Mouse (Mus musculus) brown adipose tissue, adult 24 weeks (tissue): Measurements from ENCODE around the gene Pak1ip1. TPM values are rescaled to one million over a fixed set of nuclear protein-coding genes. Genes with fewer than 3 reads are reported as not detected.
A peak's percentile ranks its signal among the peaks of the same experiment; 100 is the strongest.

Experiments
- H3K27ac ChIP-seq: fragments of 200-500 bp; replicated peaks from 2 replicates; pipeline ENCODE4 v1.5.1; 2012; ENCODE audit warnings: low read depth, mild to moderate bottlenecking, low read length
- H3K4me1 ChIP-seq: fragments of 200-500 bp; 2 replicates; pipeline ENCODE4 v1.6.1; 2012; ENCODE audit warnings: low read length, mixed read lengths; ENCODE audit not compliant: control insufficient read depth, insufficient read depth, insufficient read length
- H3K4me3 ChIP-seq: fragments of 200-500 bp; 2 replicates; pipeline ENCODE4 v1.5.1; 2012; ENCODE audit warnings: low read depth, mild to moderate bottlenecking, low read length, moderate library complexity; ENCODE audit not compliant: insufficient read depth
- polyA plus RNA-seq: library from polyadenylated mRNA; stranded (reverse); fragments of >200 nt; gene quantifications from 2 replicates; pipeline ENCODE4 v1.2.4, GENCODE M21; 2012; ENCODE audit not compliant: missing spikeins, insufficient read depth, insufficient read length

The Pak1ip1 gene
- polyA plus RNA-seq, 1 experiment = 58.3 TPM

DNA sequence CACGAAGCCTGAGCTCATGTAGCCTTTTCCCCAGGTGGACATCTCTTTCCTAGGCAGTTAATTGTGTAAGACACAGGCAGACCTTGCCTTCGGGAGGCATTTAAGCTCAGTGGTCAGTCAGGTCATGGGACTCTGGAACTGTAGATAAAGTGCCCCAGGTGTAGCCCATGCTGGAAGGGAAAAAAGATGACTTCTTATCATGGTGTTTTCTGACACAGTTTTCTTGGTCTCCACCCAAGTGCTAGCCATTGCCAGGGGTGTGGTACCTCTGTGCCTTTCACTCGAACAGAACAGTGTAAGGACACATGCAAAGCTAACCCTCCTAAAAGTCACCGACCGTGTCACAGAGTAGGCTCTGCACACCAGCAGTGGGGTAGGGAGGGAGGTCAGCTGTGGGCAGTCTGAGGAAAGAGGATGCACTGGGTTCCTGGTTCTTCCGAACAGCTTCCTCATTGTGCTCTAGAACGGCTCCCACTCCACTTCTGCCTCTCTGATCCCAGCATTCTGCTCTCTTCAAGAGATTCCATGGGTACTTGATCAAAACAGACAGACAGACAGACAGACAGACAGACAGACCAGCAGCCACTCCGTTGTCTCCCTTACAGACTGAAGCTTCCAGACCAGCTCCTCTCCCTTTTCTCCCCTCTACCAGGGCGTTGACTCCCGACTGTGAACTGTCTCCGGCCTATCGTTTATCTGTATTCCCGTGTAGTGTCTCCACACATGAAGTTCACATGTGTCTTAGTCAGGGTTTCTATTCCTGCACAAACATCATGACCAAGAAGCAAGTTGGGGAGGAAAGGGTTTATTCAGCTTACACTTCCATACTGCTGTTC is 18.2 kb downstream of the Pak1ip1 start:
- Histone ChIP-seq H3K4me3 (no peak overlapping the region), H3K4me1 (peaks cover 23% of the 10 kb centered on the region), H3K27ac (peak overlapping the region; percentile 24; the same call in 1 of the 2 replicates)

DNA sequence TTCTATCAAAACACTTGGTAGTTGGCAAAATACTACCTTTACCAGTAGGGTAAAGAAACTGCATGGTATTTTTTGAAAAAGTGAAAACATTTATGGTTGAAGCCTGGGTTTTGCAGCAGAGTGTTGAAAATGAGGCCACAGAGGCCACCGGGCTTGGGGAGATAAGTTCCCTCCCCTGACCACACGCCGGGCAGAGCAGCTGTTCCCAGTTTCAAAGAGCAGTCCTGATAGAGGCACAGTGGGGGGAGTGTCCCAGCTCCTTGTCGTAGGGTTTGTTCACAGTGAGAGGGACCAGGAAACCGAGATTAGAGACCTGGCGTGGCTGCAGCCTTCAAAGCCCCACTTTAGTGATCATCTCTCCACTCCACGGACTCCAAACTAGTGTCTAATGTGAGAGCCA is 19.7 kb downstream of the Pak1ip1 start:
- peak overlapping the region; percentile 73 for H3K27ac ChIP-seq
- peaks cover 23% of the 10 kb centered on the region for H3K4me1 ChIP-seq
- no peak overlapping the region for H3K4me3 ChIP-seq

DNA sequence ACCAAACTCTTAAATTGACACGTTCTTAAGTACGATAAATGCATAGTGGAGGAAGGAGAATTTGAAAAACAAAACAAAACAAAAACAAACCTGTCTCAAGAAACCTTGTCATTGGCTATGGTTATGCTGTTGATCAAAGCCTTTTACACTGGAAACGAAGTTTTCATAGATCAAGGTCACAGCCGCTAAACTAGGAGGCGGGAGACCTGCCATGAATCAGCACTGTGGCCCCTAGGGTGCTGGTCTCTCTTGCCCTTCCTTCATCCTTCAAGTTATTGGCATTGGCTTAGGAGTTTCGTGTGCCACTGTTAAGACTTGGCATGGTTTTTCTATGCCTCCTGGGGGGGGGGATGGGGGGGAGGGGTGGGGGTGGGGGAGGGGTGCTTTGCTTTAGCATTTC is 20.8 kb downstream of the Pak1ip1 start:
- peaks cover 23% of the 10 kb centered on the region for H3K4me1 ChIP-seq
- peak overlapping the region; percentile 73 for H3K27ac ChIP-seq
- no peak overlapping the region for H3K4me3 ChIP-seq

DNA sequence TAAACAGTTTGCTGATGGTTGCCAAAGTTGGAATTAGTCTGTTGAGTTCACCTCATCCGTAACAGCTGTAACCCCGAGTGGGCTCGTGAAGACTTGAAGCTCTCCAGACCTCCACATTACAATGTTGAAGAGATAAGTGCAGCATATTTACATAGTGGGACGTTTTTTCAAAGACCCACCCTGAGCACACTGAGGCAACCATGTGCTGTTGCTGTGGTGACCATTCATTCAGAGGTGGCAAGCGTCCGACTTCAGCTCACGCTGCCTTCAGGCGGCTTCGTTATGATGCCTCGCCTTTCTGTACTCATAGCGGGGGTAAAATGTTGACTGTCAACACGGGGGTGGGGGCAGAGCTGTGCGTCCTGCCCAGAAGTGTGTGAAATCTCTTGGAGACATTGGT is 21.3 kb downstream of the Pak1ip1 start:
- H3K27ac ChIP-seq = no peak overlapping the region
- no peak overlapping the region for H3K4me3 ChIP-seq

DNA sequence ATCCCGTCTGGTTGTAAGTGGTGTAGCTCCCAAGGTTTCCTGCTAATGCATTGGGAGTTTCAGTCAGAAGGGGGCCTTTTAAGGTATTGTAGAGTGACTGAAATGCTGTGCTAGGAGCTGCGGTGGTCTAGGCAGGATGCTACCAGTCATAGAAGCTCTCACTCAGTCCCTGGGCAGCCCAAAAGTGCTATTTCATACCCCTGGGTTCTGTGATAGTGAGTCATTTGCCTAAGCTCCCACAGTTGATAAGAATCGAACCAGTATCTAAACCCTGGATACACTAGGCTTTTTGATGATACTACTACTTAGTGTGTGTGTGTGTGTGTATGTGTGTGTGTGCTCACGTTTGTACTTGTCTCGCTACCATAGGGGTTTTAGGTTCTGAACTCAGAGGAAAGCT is 29.3 kb downstream of the Pak1ip1 start:
- Histone ChIP-seq H3K4me1 (no peaks in the 10 kb centered on the region), H3K4me3 (no peak overlapping the region), H3K27ac (no peak overlapping the region)

More for the DNA sequence above, 21.3 kb downstream of the Pak1ip1 start:
- H3K4me1 ChIP-seq = peaks cover 23% of the 10 kb centered on the region

DNA sequence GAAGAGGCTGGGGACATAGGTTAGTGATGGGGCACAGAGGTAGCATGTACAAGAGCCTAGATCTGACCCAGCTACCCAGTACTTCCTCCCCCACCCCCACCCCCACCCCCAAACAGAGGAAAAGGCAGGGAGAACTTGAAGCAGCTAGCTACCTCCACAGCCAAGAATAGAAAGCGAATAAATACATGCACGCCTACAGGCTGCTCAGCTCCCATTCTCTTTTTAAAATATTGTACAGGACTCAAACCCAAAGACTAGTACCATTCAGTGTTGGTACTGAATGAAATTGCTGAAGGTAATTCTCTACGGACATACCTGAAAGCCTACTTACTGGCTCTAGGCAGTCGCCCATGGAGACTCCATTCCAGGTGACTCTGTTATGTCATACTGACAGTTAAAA is 41.7 kb downstream of the Pak1ip1 start:
- Histone ChIP-seq H3K4me3 (no peak overlapping the region), H3K27ac (no peak overlapping the region)

DNA sequence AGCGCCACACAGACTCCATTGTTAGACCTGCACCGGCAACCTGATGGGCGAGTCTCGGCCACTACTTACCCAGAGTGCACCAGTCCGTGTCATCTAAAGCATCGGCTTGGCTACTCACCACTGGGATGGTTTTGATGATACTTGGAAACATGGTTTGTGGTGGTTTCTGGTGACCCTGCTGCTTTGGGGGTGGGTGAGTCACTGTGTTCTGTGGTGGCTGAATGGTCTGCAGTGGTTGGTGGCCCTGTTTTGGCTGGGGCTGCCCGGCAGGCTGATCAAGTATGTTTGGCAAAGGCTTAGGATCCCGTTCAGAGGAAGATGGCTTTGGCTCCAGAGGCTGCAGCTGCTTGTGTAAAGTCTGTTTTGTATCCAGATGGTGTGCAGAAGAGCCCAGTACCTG is 45.1 kb downstream of the Pak1ip1 start:
- Histone ChIP-seq H3K4me3 (no peak overlapping the region), H3K4me1 (no peaks in the 10 kb centered on the region), H3K27ac (no peak overlapping the region)

More for the DNA sequence above, 41.7 kb downstream of the Pak1ip1 start:
- H3K4me1 ChIP-seq = no peaks in the 10 kb centered on the region

DNA sequence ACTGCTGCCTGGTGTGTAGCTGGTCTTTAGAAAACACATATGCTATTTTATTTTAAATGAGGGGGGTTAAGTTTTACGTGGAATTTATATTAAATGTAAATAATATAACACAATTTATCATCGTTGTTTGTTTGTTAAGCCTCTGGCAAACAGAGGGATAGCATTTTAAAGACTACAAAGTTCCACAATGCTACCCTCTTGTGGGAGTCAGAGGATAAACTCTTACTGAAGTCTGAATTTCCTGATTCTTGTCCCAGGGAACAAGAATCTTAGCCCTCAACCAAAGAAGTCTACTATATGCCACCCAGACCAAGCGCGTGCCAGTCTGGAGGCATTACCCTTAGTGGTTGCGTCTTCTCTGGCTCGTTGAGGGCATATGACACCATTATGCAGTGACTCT is 46.5 kb downstream of the Pak1ip1 start:
- H3K4me1 ChIP-seq = peaks cover 3% of the 10 kb centered on the region
- no peak overlapping the region for H3K27ac ChIP-seq

DNA sequence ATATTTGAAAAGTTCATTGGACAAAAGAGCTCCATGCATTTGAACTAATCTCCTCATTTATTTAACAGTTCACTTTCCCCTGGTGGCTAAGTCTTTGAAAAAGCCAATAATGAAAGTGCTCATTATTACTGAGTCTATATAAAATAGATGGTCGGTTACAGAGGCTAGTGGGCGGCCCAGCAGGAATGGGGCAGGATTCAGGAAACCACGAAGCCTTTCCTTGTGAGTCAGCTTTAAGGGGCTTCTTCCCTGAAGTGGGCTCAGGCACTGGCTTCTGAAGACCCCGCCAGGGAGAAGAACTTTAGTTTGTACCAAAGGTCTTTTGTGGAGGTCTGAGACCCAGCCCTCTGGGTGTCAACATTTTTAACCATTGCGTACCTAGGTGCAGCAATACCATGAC is 51.1 kb downstream of the Pak1ip1 start:
- Histone ChIP-seq H3K27ac (no peak overlapping the region), H3K4me1 (peaks cover 3% of the 10 kb centered on the region), H3K4me3 (no peak overlapping the region)

More for the DNA sequence above, 46.5 kb downstream of the Pak1ip1 start:
- no peak overlapping the region for H3K4me3 ChIP-seq

Other genes with a start within 250 kb of the Pak1ip1 start
- gene Gcnt2, start 141.3 kb upstream of the Pak1ip1 start, polyA plus RNA-seq = 5.3 and 7.0 TPM in 2 replicates
- 595 and 651 TPM in 2 replicates for gene Tmem14c, start 15.3 kb downstream of the Pak1ip1 start, polyA plus RNA-seq
- gene Mak, start 78.7 kb downstream of the Pak1ip1 start, polyA plus RNA-seq = not detected in 2 replicates
- not detected in 2 replicates for gene Gcm2, start 110.0 kb downstream of the Pak1ip1 start, polyA plus RNA-seq
- not detected in 2 replicates for gene Sycp2l, start 113.3 kb downstream of the Pak1ip1 start, polyA plus RNA-seq
- not detected in 2 replicates for gene Elovl2, start 219.4 kb downstream of the Pak1ip1 start, polyA plus RNA-seq
- 6.3 and 7.3 TPM in 2 replicates for gene Smim13, start 248.8 kb downstream of the Pak1ip1 start, polyA plus RNA-seq